Mouse (Mus musculus) olfactory bulb, adult 2 months (tissue): ENCODE data around the gene Rnf114.

Source experiments
- CTCF ChIP-seq: fragments of 200-500 bp; IDR thresholded peaks from 2 replicates; pipeline ENCODE4 v1.5.1; 2012; ENCODE audit warnings: low read depth, mild to moderate bottlenecking, low read length, moderate library complexity; ENCODE audit not compliant: insufficient read depth
- POLR2A ChIP-seq: fragments of 200-500 bp; IDR thresholded peaks from 2 replicates; pipeline ENCODE4 v1.6.1; 2012; ENCODE audit warnings: mild to moderate bottlenecking, low read depth, low read length, moderate library complexity; ENCODE audit not compliant: insufficient read depth

- TF ChIP-seq CTCF, result no peak
- no peak for TF ChIP-seq POLR2A
These were observed at the start of gene Rnf114 for GRCm38 (mm10) chr2:167491757-167492708.
